Mouse (Mus musculus): ENCODE measurements at regions not wholly inside any gene's neighbourhood (a gene's known extent, or its start where the extent isn't known, plus 50 kb on each side); places are given as distances from the start of the nearest gene placed in this dataset.

DNA sequence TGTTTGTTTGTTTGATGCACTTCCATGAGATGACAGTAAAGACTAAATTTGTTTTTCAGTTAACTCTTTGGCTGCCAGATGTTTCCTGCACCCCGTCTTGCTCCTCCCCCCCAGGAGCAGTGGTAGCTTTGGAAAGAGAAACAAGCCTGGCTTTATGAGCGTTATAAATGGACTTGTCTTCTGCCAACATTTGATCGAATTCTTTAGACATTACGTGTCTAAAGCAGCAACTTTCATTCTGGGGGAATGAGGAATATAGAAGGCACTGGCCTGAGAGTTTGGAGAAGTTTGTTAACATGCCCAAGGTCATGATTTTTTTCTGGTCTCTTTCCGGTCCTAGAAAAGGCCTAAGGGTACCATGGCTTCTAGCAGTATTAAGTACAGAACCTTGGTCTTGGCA, 148.8 kb upstream of the Fbxl4 start:
- ChIA-PET CTCF (no interaction called here), POLR2A (no interaction called here)

DNA sequence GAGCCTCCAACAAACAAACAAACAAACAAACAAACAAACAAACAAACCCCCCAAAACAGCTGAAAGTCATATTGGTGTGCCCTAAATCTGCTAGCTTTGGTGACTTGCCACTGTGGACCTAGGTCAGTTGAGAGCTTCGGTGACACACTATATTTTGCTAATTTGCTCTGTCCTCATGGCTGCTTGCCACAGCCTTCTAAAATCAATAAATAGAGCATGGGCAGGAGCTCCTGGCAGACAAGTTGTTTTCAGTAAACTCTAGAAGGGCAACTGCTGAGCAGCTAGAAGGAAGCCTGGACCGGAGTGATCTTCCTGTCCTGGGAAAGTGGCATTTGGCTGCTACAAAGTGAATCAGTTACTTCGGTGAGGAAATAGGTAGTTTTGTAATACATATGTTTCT, 119.7 kb upstream of the Fbxl4 start:
- CTCF ChIA-PET, result interaction anchor here in 2 of 4 experiments (0.5 to 0.6 kb wide), 2 partner anchors 41 to 376 kb away, joined by 3 read pairs; no protein-coding TSS in a partner anchor

DNA sequence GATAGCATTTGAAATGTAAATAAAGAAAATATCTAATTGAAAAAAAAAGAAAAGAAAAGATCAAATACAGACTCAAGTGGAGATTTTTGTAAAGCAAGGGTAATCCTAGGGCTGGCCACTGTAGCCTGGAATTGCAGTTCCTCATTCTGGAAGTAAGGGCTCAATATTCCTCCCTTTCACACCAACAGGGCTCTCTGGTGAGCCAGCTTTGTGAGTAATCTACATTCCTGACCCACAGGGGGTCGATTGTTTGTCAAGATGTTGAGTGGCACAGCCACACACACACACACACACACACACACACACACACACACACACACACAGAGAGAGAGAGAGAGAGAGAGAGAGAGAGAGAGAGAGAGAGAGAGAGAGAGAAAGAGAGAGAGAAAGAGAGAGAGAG, 107.1 kb upstream of the Fbxl4 start:
- CTCF ChIA-PET, result interaction anchor here in 1 of 4 experiments (0.6 kb wide), 1 partner anchor 122 kb away, joined by 3 read pairs; no protein-coding TSS in a partner anchor
- POLR2A ChIA-PET, result interaction anchor here in 1 of 4 experiments (0.7 kb wide), 1 partner anchor 83 kb away, joined by 3 read pairs; no protein-coding TSS in a partner anchor

More for the DNA sequence above, 119.7 kb upstream of the Fbxl4 start:
- POLR2A ChIA-PET, result no interaction called here

DNA sequence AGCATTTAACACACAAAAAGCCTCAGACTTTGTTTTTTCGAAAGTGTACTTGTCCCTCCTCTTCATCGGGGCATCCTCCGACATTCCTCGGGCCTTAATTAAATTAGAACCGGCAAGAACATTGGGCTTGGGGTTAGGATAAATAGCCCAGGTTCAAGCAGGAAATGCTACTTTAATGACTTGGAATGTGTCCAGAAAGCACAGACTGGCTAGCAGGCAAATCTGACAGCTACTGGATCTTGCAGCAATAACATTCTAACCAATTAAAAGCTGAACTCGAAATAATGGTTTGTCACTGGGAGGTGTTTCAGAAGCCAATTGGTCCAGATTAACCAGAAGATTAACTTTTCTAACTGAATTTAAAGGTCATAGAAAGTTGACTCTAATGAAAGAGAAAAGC, 93.4 kb upstream of the Fbxl4 start:
- CTCF ChIA-PET, result no interaction called here
- POLR2A ChIA-PET, result interaction anchor here in 1 of 4 experiments (0.6 kb wide), 1 partner anchor 23 kb away, joined by 3 read pairs; no protein-coding TSS in a partner anchor

DNA sequence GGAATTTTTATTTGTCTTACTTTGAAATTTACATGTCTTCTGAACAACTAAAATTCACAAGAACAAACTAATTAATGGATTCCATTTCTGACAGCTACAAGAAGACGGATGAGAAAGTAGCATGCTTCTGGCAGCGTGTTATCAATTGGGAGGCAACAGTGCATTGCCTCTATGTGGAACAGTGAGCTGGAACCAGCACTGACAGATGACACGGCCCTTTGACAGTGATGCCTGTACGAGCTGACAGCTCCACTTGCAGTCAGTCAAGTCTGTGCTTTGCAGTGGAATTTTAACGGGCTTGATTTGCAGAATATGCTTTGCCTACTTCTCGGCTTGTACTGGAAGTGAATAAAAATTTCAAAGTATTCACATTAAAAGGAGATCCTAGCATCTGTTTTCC, 88.3 kb upstream of the Fbxl4 start:
- CTCF ChIA-PET, result no interaction called here
- POLR2A ChIA-PET, result no interaction called here

DNA sequence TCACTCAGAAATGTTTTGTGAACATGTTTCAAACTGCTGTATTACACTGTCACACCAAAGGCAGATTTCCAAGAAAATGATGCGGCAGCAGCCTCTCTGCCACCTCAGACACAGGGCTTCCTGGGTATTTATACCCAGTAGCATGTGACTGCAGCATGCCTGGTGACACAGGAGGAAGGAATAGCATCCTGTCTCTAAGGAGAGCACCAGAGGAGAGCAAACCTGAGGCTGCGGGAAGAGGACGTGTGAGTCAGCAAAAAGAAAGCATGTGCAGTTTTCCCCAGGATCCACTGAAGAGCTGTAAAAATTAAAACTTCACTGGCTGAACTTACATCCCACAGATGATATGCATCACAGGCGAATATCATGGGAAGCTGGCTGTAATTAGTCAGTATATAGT, 83.2 kb upstream of the Fbxl4 start:
- CTCF ChIA-PET, result no interaction called here

DNA sequence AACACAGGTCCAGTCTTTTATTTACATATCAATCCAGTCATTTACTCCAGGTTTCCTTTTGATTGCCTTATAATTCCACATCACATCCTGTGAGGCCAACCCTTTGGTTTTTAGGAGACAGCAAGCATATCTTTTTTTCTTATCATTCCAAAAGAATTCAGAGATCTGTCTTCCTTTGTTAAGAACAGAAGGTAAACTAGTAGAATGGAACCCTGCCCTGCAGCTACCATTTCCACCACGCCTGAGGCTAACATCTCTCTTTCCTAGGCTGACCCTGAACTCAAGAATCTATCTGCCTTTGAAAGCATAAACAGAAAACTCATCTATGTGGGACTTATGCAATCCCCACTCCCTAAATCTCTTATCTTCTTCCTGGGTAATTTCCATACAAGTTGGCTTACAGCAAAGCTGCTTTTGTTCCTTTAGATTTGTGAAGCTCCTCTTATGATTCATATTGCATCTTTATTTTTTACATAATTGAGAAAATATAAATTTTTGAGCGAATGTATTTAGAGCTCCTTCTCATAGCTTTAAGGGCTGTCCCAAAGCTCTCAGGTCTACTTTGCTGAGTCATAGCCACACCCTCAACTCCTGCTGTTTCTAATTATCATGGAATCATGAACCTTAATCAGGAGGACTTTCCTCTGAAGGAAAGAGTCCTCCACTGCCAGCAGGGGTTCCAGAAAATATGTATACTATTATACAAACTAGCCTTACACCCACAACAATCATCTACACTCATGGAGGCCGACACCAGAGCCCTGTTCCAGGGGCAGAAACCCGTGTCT, 74.6 kb upstream of the Fbxl4 start:
- POLR2A ChIA-PET, result interaction anchor here in 1 of 4 experiments (0.8 to 1.6 kb wide), 2 partner anchors 9 to 76 kb away, joined by 3 to 4 read pairs; no protein-coding TSS in a partner anchor

More for the DNA sequence above, 83.2 kb upstream of the Fbxl4 start:
- POLR2A ChIA-PET, result interaction anchor here in 2 of 4 experiments (0.7 to 1.7 kb wide), 4 partner anchors 8 to 182 kb away, joined by 3 to 5 read pairs (median 3); no protein-coding TSS in a partner anchor

DNA sequence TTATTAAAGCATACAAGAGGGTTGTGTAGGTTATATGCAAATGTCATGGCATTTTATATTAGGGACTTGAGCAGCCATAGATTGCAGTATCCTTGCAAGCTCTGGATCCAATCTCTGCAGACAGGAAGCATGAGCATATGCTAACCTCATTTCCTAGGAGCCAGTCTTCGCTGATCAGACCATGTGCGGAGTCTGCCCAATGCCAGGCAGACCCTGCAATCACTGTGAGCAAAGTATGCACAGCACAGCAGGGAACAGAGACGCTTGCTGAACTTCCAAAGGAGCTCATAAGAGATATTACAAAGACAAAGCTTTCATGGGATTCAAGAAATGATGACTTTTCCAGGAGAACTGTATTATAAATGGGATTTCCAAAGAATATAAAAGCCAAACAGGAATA, 65.2 kb upstream of the Fbxl4 start:
- CTCF ChIA-PET, result interaction anchor here in 1 of 4 experiments (0.5 kb wide), 1 partner anchor 34 kb away, joined by 3 read pairs; no protein-coding TSS in a partner anchor
- POLR2A ChIA-PET, result interaction anchor here in 1 of 4 experiments (0.6 kb wide), 1 partner anchor 469 kb away, joined by 3 read pairs; no protein-coding TSS in a partner anchor

More for the DNA sequence above, 74.6 kb upstream of the Fbxl4 start:
- CTCF ChIA-PET, result interaction anchor here in 1 of 4 experiments (0.5 kb wide), 1 partner anchor 187 kb away, joined by 5 read pairs; no protein-coding TSS in a partner anchor

DNA sequence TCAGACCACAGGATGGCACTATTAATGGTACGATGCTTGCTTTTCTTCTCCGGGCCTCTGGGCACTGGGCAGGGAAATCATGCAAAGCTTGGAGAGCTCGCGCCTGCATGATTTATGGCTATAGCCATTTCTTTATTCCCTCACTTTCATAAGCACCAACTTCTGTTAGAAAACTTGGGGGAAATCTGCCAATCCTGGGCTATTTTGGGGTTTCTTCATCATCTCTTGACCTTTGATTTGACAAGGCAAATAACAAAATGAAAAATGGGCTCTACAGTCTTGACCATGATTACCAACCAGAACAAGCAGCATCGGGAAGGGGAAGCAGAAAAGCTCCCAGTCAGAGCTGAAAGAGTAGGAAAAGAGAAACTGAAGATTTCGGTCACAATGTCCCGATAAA, 57.1 kb upstream of the Fbxl4 start:
- ChIA-PET CTCF (interaction anchor here in 1 of 4 experiments (0.6 kb wide), 1 partner anchor 73 kb away, joined by 3 read pairs; no protein-coding TSS in a partner anchor), POLR2A (no interaction called here)

DNA sequence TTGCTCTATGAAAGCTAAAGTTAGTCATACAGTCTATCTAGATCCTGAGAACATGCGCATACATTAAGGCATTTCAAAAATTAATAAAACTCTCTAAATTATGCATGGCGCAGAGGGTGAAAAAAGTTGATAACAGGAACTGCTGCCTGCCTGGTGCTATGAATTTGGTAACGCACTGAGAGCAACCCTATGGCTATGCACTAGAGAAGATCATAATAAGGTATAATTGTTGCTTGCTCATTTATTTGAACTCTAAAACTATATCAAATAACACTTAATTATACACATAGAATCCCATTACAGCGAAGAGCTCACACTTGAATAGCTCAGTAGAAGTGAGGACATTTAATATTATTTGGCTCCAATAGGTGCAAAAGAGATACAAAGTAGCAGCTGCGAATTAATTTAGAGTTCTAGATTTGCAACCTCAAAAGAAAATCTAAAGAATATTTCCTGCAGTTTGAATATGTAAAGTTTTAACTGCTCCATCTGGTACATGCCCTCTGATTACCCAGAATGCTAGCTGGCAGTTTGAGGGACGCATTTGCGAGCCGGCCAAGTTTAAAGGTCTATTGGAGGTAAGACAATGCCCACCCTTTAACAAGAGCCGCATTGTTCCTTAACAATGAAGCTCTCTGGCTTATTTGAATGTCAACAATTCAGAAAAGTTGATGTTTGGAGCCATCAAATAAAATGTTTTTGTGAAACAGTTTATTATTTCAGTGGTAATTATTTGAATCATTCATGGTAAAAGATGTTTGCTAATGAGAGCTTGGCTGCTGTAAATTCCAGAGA, 56.0 kb upstream of the Fbxl4 start:
- ChIA-PET CTCF (no interaction called here), POLR2A (interaction anchor here in 1 of 4 experiments (1.2 to 1.6 kb wide), 2 partner anchors 10 to 11 kb away, joined by 3 to 5 read pairs; no protein-coding TSS in a partner anchor)

DNA sequence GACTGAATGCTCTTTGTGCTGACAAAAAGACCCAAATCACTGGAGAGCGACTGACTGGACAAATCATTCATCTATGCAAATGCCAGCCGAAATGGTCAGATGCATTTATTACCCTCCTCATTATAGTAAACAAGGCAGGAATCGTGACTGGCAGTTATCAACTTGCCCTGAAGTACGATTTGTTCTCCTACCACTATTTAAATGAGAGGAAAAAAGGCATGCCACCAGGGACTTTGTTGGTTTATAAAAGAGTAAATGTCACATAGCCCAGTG, 55.5 kb upstream of the Fbxl4 start:
- CTCF ChIA-PET, result no interaction called here

DNA sequence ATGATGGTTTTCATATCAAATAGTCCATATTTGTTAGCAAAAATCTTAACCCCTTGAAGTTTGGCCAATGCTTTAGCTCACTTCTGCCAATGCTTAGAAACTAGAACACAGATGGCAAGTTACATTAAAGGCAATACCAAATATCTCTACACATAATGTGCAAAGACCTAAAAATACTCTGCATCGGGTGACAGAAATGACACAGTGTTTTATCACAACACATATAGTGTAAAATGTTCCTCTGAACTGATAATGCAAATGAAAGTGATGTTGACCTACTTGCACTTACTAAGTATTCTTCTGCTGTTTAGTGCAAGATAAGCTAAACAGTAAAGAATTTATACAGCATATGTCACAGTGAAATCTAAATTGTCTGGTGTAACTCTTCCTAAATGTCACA, 55.1 kb upstream of the Fbxl4 start:
- POLR2A ChIA-PET, result interaction anchor here in 1 of 4 experiments (1.2 to 1.6 kb wide), 2 partner anchors 10 to 11 kb away, joined by 3 to 5 read pairs; no protein-coding TSS in a partner anchor
- CTCF ChIA-PET, result no interaction called here

More for the DNA sequence above, 55.5 kb upstream of the Fbxl4 start:
- POLR2A ChIA-PET, result interaction anchor here in 1 of 4 experiments (1.2 to 1.6 kb wide), 2 partner anchors 10 to 11 kb away, joined by 3 to 5 read pairs; no protein-coding TSS in a partner anchor

Data from embryonic stem cell, embryonic (primary cell).